Mouse (Mus musculus) spleen, adult 2 months (tissue): ENCODE data around the gene Pepd.

Experiments used
- CTCF ChIP-seq: fragments of 200-500 bp; IDR thresholded peaks from 2 replicates; pipeline ENCODE4 v1.5.1; 2011; ENCODE audit warnings: mild to moderate bottlenecking, inconsistent platforms; ENCODE audit not compliant: insufficient read depth, insufficient read length, insufficient replicate concordance; ENCODE audit errors: extremely low read depth
- POLR2A ChIP-seq: fragments of 200-500 bp; IDR thresholded peaks from 2 replicates; pipeline ENCODE4 v1.6.1; 2011; ENCODE audit warnings: low read depth, low read length, inconsistent platforms

DNA sequence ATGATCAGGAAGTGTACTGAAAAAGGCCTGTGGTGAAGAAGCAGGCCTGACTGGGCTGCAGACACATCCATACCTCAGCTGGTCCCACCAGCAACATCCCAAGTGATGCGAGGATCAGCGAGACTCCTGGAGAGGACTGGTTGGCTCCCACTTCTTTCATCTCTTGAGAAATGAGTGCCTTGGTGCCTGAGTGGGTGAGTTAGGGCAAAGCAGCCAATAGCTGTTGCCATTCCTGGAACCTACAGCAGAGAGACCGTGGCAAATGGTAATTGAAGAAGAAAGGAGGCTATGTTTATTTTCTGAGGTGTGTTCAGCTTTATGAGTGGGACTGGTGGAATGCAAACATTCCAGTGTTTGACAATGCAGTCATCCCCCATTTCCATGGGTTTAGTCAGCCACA, 55.2 kb downstream of the Pepd start:
- no peak for TF ChIP-seq CTCF
- TF ChIP-seq POLR2A: no peak
